Mouse (Mus musculus) kidney, postnatal 0 days (tissue): Measurements from ENCODE around the gene Nat14. TPM values are rescaled to one million over a fixed set of nuclear protein-coding genes. Genes with fewer than 3 reads are reported as not detected.

Source experiments
- ATAC-seq: fragments of 200-750 bp; cut with Nextera tagmentation; replicated peaks from 2 replicates; pipeline ENCODE4 v1.8.0; 2017; ENCODE audit warnings: low read depth, moderate number of reproducible peaks, moderate TSS enrichment, moderate library complexity; ENCODE audit not compliant: low FRiP score
- DNase-seq: peaks from one replicate; pipeline ENCODE4 v3.0.0-alpha.2; 2016; ENCODE audit warnings: low spot score
- H3K27ac ChIP-seq: fragments of 300-500 bp; sonication (generic); 2 replicates; pipeline ENCODE4 v1.5.1; 2014; ENCODE audit warnings: mild to moderate bottlenecking
- H3K27me3 ChIP-seq: fragments of 300-500 bp; sonication (generic); 2 replicates; pipeline ENCODE4 v1.6.1; 2014; ENCODE audit warnings: low read length, mixed read lengths; ENCODE audit not compliant: insufficient read depth
- H3K36me3 ChIP-seq: fragments of 300-500 bp; sonication (generic); 2 replicates; pipeline ENCODE4 v1.6.1; 2014; ENCODE audit warnings: low read length, mixed read lengths; ENCODE audit not compliant: insufficient read depth
- H3K4me1 ChIP-seq: fragments of 300-500 bp; sonication (generic); replicated peaks from 2 replicates; pipeline ENCODE4 v1.6.1; 2014; ENCODE audit warnings: antibody characterized with exemption, low read length, mixed read lengths; ENCODE audit not compliant: insufficient read depth
- H3K4me2 ChIP-seq: fragments of 300-500 bp; sonication (generic); 2 replicates; pipeline ENCODE4 v1.6.1; 2014; ENCODE audit warnings: mild to moderate bottlenecking, low read length, moderate library complexity, mixed read lengths
- H3K4me3 ChIP-seq: fragments of 300-500 bp; sonication (generic); replicated peaks from 2 replicates; pipeline ENCODE4 v1.5.1; 2014; ENCODE audit warnings: low read depth, low read length
- H3K9ac ChIP-seq: fragments of 300-500 bp; sonication (generic); 2 replicates; pipeline ENCODE4 v1.6.1; 2014; ENCODE audit warnings: low read depth, low read length
- H3K9me3 ChIP-seq: fragments of 300-500 bp; sonication (generic); replicated peaks from 2 replicates; pipeline ENCODE4 v1.6.1; 2016; ENCODE audit warnings: low read length, inconsistent platforms, mixed read lengths
- CTCF ChIP-seq: IDR thresholded peaks from 2 replicates; pipeline ENCODE4 v1.5.1; 2016; ENCODE audit warnings: antibody characterized with exemption, low read depth, mild to moderate bottlenecking, moderate library complexity
- WGBS: fragments of 180-500 bp; shearing (Covaris S2); extraction: QIAGEN DNeasy Blood & Tissue Kit; methylation state at CpG from one replicate; pipeline ENCODE4 v1.1.7; 2014; 5-methylcytosine and 5-hydroxymethylcytosine counted together
- polyA plus RNA-seq: library from polyadenylated mRNA; unstranded; fragments of >200 nt; fragmentation: Nextera tagmentation; extraction: Ambion mirVana; gene quantifications from 2 replicates; pipeline ENCODE4 v1.2.1, GENCODE M21; 2015

The Nat14 gene
- polyA plus RNA-seq, 1 experiment from 2014 or later, result 2.6 TPM

DNA sequence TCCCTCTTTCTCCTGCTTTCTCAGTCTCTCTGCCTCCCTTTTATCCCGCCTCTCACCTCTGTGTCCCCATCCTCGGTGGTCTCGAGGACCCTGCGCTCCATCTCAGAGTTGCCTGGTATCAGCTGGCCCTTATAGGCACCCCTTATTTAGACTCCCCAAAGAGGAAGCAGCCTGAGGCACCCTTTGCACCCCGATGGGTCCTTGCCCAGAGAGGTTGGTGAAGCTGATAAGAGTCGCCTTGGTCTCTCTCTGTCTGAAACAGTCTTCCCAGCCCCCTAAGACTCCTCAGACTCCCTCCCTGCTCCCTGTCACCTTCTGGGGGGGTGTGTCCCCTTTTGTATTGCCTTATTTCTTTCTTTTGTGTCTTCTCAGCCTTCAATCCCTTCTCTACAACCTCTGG is 49.2 kb downstream of the Nat14 start, which contains the start of gene Sbk3:
Gene Sbk3, minus strand, starts transcription at position 101 of the 400 bp plus-strand sequence.
- Histone ChIP-seq H3K27ac (no peak within 1 kb of the TSS), H3K4me1 (0 out of 2 replicates have a peak, but pooled peaks cover 3% of the 10 kb centered on the region), H3K4me2 (no peak within 1 kb of the TSS), H3K36me3 (no peaks in the 10 kb centered on the region), H3K9me3 (no peaks in the 10 kb centered on the region), H3K9ac (no peak within 1 kb of the TSS), H3K4me3 (no peak within 1 kb of the TSS), H3K27me3 (no peaks in the 10 kb centered on the region)
- ATAC-seq (no peak), DNase-seq (no peak)
- whole genome bisulfite sequencing, result 41% methylated on average over 6 of the region's 6 CpGs
- no peak for TF ChIP-seq CTCF

GRCm38 (mm10) chr7:4971710-4972109 is 49.9 kb downstream of the Nat14 start:
- WGBS, result 25% methylated on average over 7 of the region's 7 CpGs

GRCm38 (mm10) chr7:4972321-4973047 is 50.7 kb downstream of the Nat14 start:
- Histone ChIP-seq H3K36me3 (no peaks in the 10 kb centered on the region), H3K27me3 (no peaks in the 10 kb centered on the region), H3K4me3 (no peak overlapping the region), H3K27ac (no peak overlapping the region; the same call in 1 of the 2 replicates), H3K9ac (no peak overlapping the region), H3K4me2 (no peak overlapping the region), H3K9me3 (no peaks in the 10 kb centered on the region), H3K4me1 (0 out of 2 replicates have a peak, but pooled peaks cover 3% of the 10 kb centered on the region)
- DNase-seq (peak; percentile 8), ATAC-seq (no peak)
- WGBS, result 52% methylated on average over 18 of the region's 18 CpGs
- no peak for TF ChIP-seq CTCF

More at GRCm38 (mm10) chr7:4971710-4972109, 49.9 kb downstream of the Nat14 start:
- DNase-seq, result peak; percentile 2
- TF ChIP-seq CTCF, result no peak
- H3K4me3 ChIP-seq, result no peak overlapping the region
- H3K27ac ChIP-seq, result no peak overlapping the region
- H3K27me3 ChIP-seq, result no peaks in the 10 kb centered on the region
- H3K4me2 ChIP-seq, result no peak overlapping the region
- no peaks in the 10 kb centered on the region for H3K36me3 ChIP-seq
- H3K9me3 ChIP-seq, result no peaks in the 10 kb centered on the region
- H3K4me1 ChIP-seq, result 0 out of 2 replicates have a peak, but pooled peaks cover 3% of the 10 kb centered on the region
- H3K9ac ChIP-seq, result no peak overlapping the region
- ATAC-seq, result no peak

Other genes starting within 250 kb of the Nat14 start
- 99.7 and 99.9 TPM in 2 replicates for gene Hspbp1, start 237.0 kb upstream of the Nat14 start, polyA plus RNA-seq
- gene Brsk1, start 231.4 kb upstream of the Nat14 start, polyA plus RNA-seq, result 0.71 and 0.78 TPM in 2 replicates
- gene Tmem150b, start 196.8 kb upstream of the Nat14 start, polyA plus RNA-seq, result 0.06 and 0.12 TPM in 2 replicates
- gene Kmt5c, start 181.9 kb upstream of the Nat14 start, polyA plus RNA-seq, result 61.2 and 64.8 TPM in 2 replicates
- 70.7 and 84.0 TPM in 2 replicates for gene Cox6b2, start 168.9 kb upstream of the Nat14 start, polyA plus RNA-seq
- gene Fam71e2, start 150.7 kb upstream of the Nat14 start, polyA plus RNA-seq, result not detected in 2 replicates
- gene Il11, start 139.2 kb upstream of the Nat14 start, polyA plus RNA-seq, result 0.14 and 0.20 TPM in 2 replicates
- 0.70 TPM in 1 of 2 replicates, not detected in the other for gene Tmem190, start 139.1 kb upstream of the Nat14 start, polyA plus RNA-seq
- 35.9 and 40.4 TPM in 2 replicates for gene Tmem238, start 132.4 kb upstream of the Nat14 start, polyA plus RNA-seq
- gene Rpl28, start 129.2 kb upstream of the Nat14 start, polyA plus RNA-seq, result 453 and 480 TPM in 2 replicates
- 198 and 203 TPM in 2 replicates for gene Ube2s, start 109.4 kb upstream of the Nat14 start, polyA plus RNA-seq
- 0.62 and 0.67 TPM in 2 replicates for gene Shisa7, start 77.3 kb upstream of the Nat14 start, polyA plus RNA-seq
- gene Isoc2b, start 51.8 kb upstream of the Nat14 start, polyA plus RNA-seq, result 11.0 and 12.4 TPM in 2 replicates
- 0.72 and 0.77 TPM in 2 replicates for gene Isoc2a, start 44.9 kb upstream of the Nat14 start, polyA plus RNA-seq
- gene Gm36210, start 15.5 kb upstream of the Nat14 start, polyA plus RNA-seq, result not detected in 2 replicates
- 3.5 and 3.9 TPM in 2 replicates for gene Zfp628, start 6.8 kb upstream of the Nat14 start, polyA plus RNA-seq
- gene Ssc5d, start 3.8 kb downstream of the Nat14 start, polyA plus RNA-seq, result 0.91 and 1.1 TPM in 2 replicates
- 0.12 and 0.13 TPM in 2 replicates for gene Sbk2, start 42.4 kb downstream of the Nat14 start, polyA plus RNA-seq
- gene Sbk3, start 49.1 kb downstream of the Nat14 start, polyA plus RNA-seq, result 0.05 TPM in 1 of 2 replicates, not detected in the other
- gene Zfp579, start 74.1 kb downstream of the Nat14 start, polyA plus RNA-seq, result 21.2 and 21.3 TPM in 2 replicates
- 12.8 and 14.1 TPM in 2 replicates for gene Zfp524, start 92.4 kb downstream of the Nat14 start, polyA plus RNA-seq
- gene Fiz1, start 92.7 kb downstream of the Nat14 start, polyA plus RNA-seq, result 30.4 and 31.8 TPM in 2 replicates
- gene Gm44973, start 93.5 kb downstream of the Nat14 start, polyA plus RNA-seq, result 4.7 and 5.7 TPM in 2 replicates
- 4.7 and 5.6 TPM in 2 replicates for gene Zfp865, start 98.3 kb downstream of the Nat14 start, polyA plus RNA-seq
- gene Ccdc106, start 98.5 kb downstream of the Nat14 start, polyA plus RNA-seq, result 22.7 and 23.5 TPM in 2 replicates
- not detected in 2 replicates for gene 4632433K11Rik, start 112.1 kb downstream of the Nat14 start, polyA plus RNA-seq
- 5.7 and 6.6 TPM in 2 replicates for gene Zfp784, start 116.4 kb downstream of the Nat14 start, polyA plus RNA-seq
- gene Zfp580, start 129.5 kb downstream of the Nat14 start, polyA plus RNA-seq, result 48.7 and 54.0 TPM in 2 replicates
- 95.0 and 103 TPM in 2 replicates for gene U2af2, start 140.1 kb downstream of the Nat14 start, polyA plus RNA-seq
- 58.4 and 61.7 TPM in 2 replicates for gene Epn1, start 158.2 kb downstream of the Nat14 start, polyA plus RNA-seq
- not detected in 2 replicates for gene Rfpl4, start 194.9 kb downstream of the Nat14 start, polyA plus RNA-seq
- gene Rasl2-9, start 203.9 kb downstream of the Nat14 start, polyA plus RNA-seq, result 0.79 and 0.83 TPM in 2 replicates
- not detected in 2 replicates for gene Vmn1r55, start 227.6 kb downstream of the Nat14 start, polyA plus RNA-seq